Mouse (Mus musculus) C2C12 (cell line): Measurements from ENCODE around the gene Serpinf1. TPM values are rescaled to one million over a fixed set of nuclear protein-coding genes. Genes with fewer than 3 reads are reported as not detected.
A peak's percentile ranks its signal among the peaks of the same experiment; 100 is the strongest.

Experiments
- H3K27me3 ChIP-seq: one replicate; pipeline ENCODE4 v1.6.1; 2011; ENCODE audit not compliant: control insufficient read depth, insufficient read depth, insufficient read length
- H3K36me3 ChIP-seq: one replicate; pipeline ENCODE4 v1.6.1; 2011; ENCODE audit not compliant: control insufficient read depth, insufficient read depth
- H3K4me3 ChIP-seq: one replicate; pipeline ENCODE4 v1.5.1; 2011; ENCODE audit warnings: mild to moderate bottlenecking, control low read depth; ENCODE audit not compliant: poor library complexity, insufficient read depth, severe bottlenecking
- H3K79me2 ChIP-seq: one replicate; pipeline ENCODE4 v1.6.1; 2011; ENCODE audit not compliant: control insufficient read depth, insufficient read depth
- H3K79me3 ChIP-seq: one replicate; pipeline ENCODE4 v1.6.1; 2011; ENCODE audit warnings: low read depth, control low read depth
- H3ac ChIP-seq: one replicate; pipeline ENCODE3; 2011; ENCODE audit warnings: low read depth; ENCODE audit not compliant: control insufficient read depth, insufficient read length
- CEBPB ChIP-seq: IDR thresholded peaks from one replicate; pipeline ENCODE4 v1.6.1; 2011; ENCODE audit warnings: low read depth, mild to moderate bottlenecking, control low read depth, moderate library complexity
- CTCF ChIP-seq: IDR thresholded peaks from one replicate; pipeline ENCODE4 v1.5.1; 2011; ENCODE audit not compliant: control insufficient read depth, insufficient read depth, insufficient read length
- FOSL1 ChIP-seq: IDR thresholded peaks from one replicate; pipeline ENCODE4 v1.8.0; 2011; ENCODE audit warnings: mild to moderate bottlenecking, low read length; ENCODE audit not compliant: poor library complexity, insufficient read depth, severe bottlenecking
- MAX ChIP-seq: IDR thresholded peaks from one replicate; pipeline ENCODE4 v1.6.1; 2011; ENCODE audit warnings: mild to moderate bottlenecking, control low read depth
- MYOD1 ChIP-seq: IDR thresholded peaks from one replicate; pipeline ENCODE4 v1.6.1; 2011; ENCODE audit warnings: low read depth; ENCODE audit not compliant: control insufficient read depth, insufficient read length
- MYOG ChIP-seq: IDR thresholded peaks from one replicate; pipeline ENCODE4 v1.6.1; 2011; ENCODE audit not compliant: control insufficient read depth, insufficient read length; ENCODE audit errors: extremely low read depth
- USF1 ChIP-seq: IDR thresholded peaks from one replicate; pipeline ENCODE4 v1.6.1; 2011; ENCODE audit warnings: low read depth, mild to moderate bottlenecking, control low read depth, moderate library complexity
- polyA plus RNA-seq: library from polyadenylated mRNA; unstranded; fragments of >200 nt; fragmentation: generic; extraction: Trizol; gene quantifications from one replicate; pipeline ENCODE4 v1.2.1, GENCODE M21; 2012; ENCODE audit warnings: missing spikeins

Serpinf1 gene
- polyA plus RNA-seq, 1 experiment = 1,152 TPM

DNA sequence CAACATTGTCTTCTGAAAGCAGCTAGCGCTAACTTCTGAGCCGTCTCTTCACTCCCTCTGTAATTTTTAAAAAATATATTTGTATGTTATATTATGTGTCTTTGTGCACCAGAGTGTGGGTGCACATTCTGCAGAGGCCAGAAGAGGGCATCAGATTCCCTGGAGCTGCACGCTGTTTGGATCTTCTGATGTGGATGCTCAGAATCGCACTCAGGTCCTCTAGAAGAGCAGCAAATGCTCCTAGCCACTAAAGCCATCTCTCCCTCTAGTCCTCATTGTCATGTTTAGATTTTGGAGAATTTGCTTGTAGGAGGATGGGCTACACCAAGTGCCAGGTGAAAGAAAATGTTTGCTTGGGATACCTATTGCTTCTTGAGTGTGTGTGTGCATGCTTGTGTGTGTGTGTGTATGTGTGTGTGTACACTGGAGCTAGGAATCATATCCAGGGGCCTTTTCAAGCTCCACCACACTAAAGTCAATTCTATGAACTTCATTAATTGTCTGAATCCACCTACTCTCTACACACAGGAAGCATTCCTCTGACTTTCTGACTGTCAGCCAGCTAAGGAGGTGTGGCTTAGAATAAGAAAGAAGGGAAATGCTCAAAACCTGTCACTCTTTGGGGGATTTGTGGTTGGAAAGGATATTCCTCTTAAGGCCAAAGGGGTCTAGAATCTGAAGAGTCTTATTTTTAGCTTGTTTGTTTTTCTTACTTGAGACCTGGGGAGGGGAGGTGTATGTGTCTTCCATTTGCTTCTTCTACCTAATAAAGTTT, 44.4 kb upstream of the Serpinf1 start:
- TF ChIP-seq USF1 = no peak
- TF ChIP-seq MYOD1 = no peak
- TF ChIP-seq MYOG = no peak
- TF ChIP-seq CEBPB = no peak
- no peak for TF ChIP-seq FOSL1
- TF ChIP-seq MAX = no peak
- TF ChIP-seq CTCF = no peak
- no peak overlapping the region for H3ac ChIP-seq
- H3K27me3 ChIP-seq = no peaks in the 10 kb centered on the region
- H3K79me2 ChIP-seq = peaks cover 34% of the 10 kb centered on the region
- no peak overlapping the region for H3K4me3 ChIP-seq
- peaks cover 27% of the 10 kb centered on the region for H3K79me3 ChIP-seq
- H3K36me3 ChIP-seq = peaks cover 37% of the 10 kb centered on the region

DNA sequence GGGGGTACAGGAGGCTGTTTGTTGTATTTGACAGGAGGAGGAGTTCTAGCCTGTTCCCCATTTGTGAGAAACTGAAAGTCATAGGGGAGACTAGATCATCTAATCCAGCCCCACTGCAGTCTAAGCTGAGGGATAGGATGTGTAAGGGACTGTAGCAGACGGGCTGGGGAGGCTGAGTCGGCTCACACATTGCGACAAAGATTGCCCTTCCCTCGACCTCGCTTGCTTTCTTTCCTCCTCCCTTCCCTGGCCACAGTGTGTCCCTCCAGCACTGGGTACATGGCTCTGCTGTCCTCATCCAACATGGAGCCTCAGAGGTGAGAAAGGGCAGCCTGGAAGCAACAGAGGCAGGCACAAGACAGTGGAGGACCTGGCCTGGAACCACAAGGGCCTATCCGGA, 42.5 kb upstream of the Serpinf1 start:
- Histone ChIP-seq H3K27me3 (no peaks in the 10 kb centered on the region), H3K4me3 (no peak overlapping the region), H3K79me3 (peaks cover 29% of the 10 kb centered on the region), H3K79me2 (peaks cover 39% of the 10 kb centered on the region), H3K36me3 (peaks cover 37% of the 10 kb centered on the region), H3ac (no peak overlapping the region)
- TF ChIP-seq MAX (no peak), MYOG (no peak), MYOD1 (no peak), USF1 (no peak), CEBPB (no peak), CTCF (no peak), FOSL1 (no peak)

DNA sequence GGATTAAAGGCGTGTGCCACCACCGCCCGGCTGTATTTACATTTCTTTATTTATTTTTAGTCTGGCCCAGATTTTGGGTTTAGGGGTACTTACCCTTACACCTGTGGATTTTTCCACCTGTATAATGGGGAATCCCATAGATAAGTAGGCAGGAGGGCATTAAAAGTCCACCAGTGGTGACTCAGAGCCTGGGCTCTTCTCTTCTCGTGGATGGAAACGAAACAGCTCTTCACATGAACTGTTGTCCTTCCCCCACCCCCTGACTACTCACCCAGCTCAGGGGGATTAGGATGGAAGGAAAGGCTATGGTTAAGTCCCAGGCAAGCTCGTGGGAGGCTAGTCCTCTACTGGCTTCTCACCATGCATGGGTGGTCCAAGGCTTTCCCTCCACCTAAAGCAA, 41.9 kb upstream of the Serpinf1 start:
- TF ChIP-seq MYOG = no peak
- TF ChIP-seq USF1 = no peak
- TF ChIP-seq FOSL1 = no peak
- no peak for TF ChIP-seq MYOD1
- no peak for TF ChIP-seq CTCF
- TF ChIP-seq CEBPB = no peak
- TF ChIP-seq MAX = no peak

DNA sequence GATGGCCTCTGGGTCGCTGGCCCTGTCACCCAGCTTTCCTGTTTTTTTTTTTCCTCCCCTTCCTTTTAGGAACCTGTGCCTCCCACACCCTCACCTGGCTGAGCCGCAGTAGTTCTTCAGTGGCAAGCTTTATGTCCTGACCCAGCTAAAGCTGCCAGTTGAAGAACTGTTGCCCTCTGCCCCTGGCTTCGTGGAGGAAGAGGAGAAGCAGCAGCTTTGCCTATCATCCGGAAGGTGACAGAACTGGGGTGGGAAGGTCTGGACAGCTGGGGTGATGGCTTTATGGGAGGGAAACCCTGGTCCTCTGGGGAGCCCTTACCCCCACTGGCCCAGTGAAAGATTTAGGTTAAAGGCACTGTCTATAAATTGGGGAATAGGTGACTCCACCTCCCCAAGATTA, 41.1 kb upstream of the Serpinf1 start:
- peak overlapping the region; percentile 99 for H3K4me3 ChIP-seq
- H3K79me2 ChIP-seq = peaks cover 39% of the 10 kb centered on the region
- peaks cover 37% of the 10 kb centered on the region for H3K36me3 ChIP-seq
- peak overlapping the region; percentile 64 for H3ac ChIP-seq
- H3K79me3 ChIP-seq = peaks cover 29% of the 10 kb centered on the region
- H3K27me3 ChIP-seq = no peaks in the 10 kb centered on the region
- TF ChIP-seq FOSL1 = no peak
- no peak for TF ChIP-seq MAX
- TF ChIP-seq MYOD1 = no peak
- no peak for TF ChIP-seq MYOG
- no peak for TF ChIP-seq CTCF
- no peak for TF ChIP-seq USF1
- TF ChIP-seq CEBPB = no peak

More for the DNA sequence above, 41.9 kb upstream of the Serpinf1 start:
- peaks cover 39% of the 10 kb centered on the region for H3K79me2 ChIP-seq
- peaks cover 29% of the 10 kb centered on the region for H3K79me3 ChIP-seq
- H3K36me3 ChIP-seq = peaks cover 37% of the 10 kb centered on the region
- H3ac ChIP-seq = no peak overlapping the region
- H3K4me3 ChIP-seq = no peak overlapping the region
- H3K27me3 ChIP-seq = no peaks in the 10 kb centered on the region

DNA sequence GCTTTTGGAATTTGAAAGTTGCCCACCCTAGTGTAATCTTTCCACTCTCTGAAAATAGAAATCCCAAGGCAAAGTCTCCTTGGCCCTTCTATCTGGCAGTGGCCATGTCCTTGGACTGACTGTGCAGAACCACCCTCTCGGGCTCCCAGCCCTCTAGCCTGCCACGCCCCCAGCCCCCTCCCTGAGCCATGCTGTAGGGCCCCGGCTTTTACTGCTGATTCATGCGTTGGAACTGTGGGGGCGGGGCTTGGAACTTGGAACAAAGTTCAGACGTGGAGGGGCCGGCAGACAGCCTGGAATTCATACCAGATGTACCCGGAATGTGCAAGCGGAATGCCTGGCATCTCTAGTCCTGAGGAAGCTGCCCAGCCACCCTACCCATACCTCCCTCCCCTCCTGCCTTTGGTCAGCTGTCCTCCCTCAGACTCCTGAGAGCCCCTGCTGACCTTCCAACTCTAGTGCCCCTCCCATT, 40.4 kb upstream of the Serpinf1 start:
- peaks cover 37% of the 10 kb centered on the region for H3K36me3 ChIP-seq

More for the DNA sequence above, 40.4 kb upstream of the Serpinf1 start:
- TF ChIP-seq MAX (peak; percentile 70), USF1 (no peak), CTCF (no peak), FOSL1 (no peak), MYOD1 (peak; percentile 41), CEBPB (no peak), MYOG (no peak)
- Histone ChIP-seq H3K27me3 (no peaks in the 10 kb centered on the region), H3K4me3 (peak overlapping the region; percentile 99), H3K79me3 (peaks cover 29% of the 10 kb centered on the region), H3ac (peak overlapping the region; percentile 74), H3K79me2 (peaks cover 39% of the 10 kb centered on the region)
